Mouse (Mus musculus): ENCODE results near the gene Arl16. TPM values are rescaled to one million over a fixed set of nuclear protein-coding genes. Genes with fewer than 3 reads are reported as not detected.

Arl16 gene
- 53.0 TPM for polyA plus RNA-seq (2015; fragmentation: Illumina TruSeq; extraction: RNeasy Lipid Tissue Mini Kit (QIAGEN cat#74804); ENCODE audit: low read depth, low replicate concordance)

GRCm38 (mm10) chr11:120467051-120467735, at the start of gene Arl16:
Gene Arl16, minus strand, starts transcription at chr11:120467607.

DNA sequence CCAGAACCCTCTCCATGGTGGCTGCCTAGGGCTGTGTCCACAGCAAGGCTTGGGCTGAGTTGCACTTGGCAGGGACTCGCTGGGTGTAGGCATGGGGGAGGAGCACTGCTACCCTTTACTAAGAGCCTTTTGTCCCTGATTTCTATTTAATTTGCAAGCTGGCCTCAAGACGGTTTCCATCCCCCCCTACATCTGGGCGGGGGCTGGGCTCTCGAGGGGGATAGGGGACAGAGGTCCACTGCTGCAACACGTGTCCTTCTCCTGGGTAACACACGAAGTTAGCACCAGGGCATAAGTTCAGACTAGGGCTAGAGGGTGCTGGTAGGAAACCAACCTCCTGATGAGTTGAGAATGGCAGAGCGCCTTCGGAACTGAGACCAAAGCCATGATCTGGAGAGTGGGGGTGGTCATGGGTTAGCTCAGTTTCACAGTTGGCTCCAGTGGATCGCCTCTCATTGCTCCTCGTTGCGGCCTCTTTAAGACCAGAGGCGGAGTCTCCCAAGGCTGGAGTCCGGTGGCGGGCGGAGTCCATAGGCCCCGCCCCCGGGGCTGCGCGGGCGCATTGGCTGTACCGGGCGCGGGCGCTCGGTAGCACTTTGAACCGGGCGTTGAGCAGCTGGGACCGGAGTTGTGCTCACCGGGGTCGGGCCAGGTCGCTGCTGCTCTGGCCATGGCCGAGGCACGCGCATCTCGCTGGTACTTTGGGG, 24.1 kb upstream of the Arl16 start, which contains the start of gene Slc25a10:
Slc25a10 (plus strand) TSS at position 524 of the 707 bp plus-strand sequence.

GRCm38 (mm10) chr11:120484265-120484981, 17.0 kb upstream of the Arl16 start, which contains the start of gene Mrpl12:
Gene Mrpl12, plus strand, starts transcription at chr11:120484613.

DNA sequence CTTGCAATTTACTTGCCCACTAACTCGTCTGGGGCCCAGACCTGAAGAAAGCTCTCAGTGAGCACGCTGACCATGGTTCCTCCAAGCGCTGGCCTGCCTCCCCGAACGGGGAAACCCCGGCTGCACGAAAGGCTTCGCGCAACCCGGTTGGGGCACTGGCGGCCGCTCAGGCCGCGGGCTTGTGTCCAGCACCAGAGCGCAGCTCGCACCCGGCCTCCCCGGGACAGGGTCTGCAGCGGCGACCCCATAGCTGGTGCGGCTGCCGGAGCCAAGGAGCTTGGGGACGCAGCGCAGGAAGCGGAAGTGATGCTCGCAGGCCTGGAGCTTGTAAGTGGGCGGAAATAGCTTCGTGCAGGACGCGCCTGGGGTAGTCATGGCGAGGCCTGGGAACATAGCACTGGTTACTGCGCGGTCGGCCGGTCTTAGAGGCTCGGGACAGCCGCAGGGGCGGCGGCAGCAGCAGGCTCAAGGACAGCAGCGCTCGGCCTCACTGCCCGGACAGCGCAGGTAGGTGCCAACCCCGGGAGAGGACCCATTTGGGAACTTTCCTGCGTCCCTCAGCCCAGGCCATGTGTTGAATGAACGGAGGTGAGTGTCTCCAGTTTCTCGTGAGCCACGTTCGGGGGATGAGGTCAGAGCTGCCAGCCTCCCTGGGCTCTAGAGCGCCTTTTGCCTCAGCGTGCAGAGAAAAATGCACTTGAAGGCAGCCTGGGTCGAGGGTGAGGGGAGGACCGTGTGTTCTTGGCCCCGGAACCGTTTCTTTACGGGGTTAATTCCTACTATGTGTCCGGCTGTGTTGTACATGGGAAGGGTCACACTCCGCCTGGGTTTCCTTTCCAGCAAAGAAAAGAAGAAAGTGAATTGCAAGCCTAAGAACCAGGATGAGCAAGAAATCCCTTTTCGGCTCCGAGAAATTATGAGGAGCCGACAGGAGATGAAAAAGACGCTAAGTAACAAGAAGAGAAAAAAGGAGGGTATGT, 9.3 kb downstream of the Arl16 start, which contains the start of the genes Oxld1 and Ccdc137:
Oxld1 (minus strand) TSS at position 297 of the 980 bp plus-strand sequence.
Ccdc137 (plus strand) TSS at position 344 of the 980 bp plus-strand sequence.

DNA sequence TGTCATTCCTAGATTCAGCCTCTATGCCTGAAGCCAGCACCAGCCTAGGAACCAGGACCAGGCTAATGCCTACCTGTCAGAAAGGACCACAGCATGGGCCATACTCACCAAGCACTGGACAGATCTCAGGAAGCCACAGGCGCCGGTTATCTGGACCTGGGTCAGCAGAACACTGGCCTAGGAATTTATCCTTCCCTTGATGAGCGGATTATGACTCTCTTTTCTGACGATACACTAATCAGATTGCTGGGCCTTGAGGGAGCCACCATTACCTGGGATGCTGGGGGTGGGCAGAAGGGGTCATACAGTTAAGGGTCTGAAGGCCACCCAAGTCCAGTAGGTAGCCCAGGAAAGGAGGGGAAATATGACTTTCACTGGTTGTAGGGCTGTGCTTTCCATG, 14.1 kb downstream of the Arl16 start, which contains the start of gene Pde6g:
Pde6g (minus strand) TSS at position 195 of the 400 bp plus-strand sequence.

GRCm38 (mm10) chr11:120442344-120442743, 25.1 kb downstream of the Arl16 start, which contains the start of gene Tspan10:
Gene Tspan10, plus strand, starts transcription at chr11:120442644.

DNA sequence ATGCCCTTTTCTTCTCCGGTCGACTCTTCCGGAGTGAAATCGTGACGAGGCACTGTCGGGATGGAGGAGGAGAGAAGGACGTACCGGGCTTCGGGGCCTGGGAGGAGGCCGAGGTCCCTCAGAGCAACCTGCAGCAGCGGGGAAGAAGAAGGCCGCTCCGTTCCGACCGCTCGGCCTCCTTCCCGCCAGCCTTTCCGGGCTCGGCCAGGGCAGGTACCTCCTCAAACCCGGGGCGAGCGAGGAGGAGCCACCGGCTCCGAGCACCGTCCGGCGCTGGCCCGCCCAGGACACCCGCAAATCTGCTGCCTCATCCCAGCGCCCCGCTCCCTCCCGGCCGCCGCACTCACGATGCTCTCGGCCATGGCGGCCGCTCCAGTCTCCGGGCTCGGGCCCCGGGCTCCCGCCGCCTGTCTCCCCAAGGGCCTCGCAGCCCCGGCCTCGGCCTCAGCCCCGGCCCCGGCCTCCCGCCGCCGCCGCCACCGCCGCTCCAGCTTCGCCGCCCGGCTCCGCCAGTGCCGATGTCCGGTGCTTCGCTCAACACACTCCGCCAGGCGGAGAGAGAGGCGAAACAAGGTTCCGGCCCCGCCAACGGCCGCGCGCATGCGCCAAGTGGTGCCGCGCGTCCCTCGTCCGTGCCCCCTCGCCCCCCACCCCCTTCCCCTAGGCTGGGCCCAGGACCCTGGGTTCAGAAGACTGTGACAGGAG, 30.1 kb downstream of the Arl16 start, which contains the start of gene Nploc4:
Nploc4 (minus strand) TSS at position 557 of the 705 bp plus-strand sequence.

Other genes starting within 250 kb of the Arl16 start
- 9.7 TPM for gene Bahcc1, start 234.7 kb downstream of the Arl16 start, polyA plus RNA-seq (2015; fragmentation: Illumina TruSeq; extraction: RNeasy Lipid Tissue Mini Kit (QIAGEN cat#74804); ENCODE audit: low read depth, low replicate concordance)
- gene Actg1, start 119.1 kb downstream of the Arl16 start, polyA plus RNA-seq (2015; fragmentation: Illumina TruSeq; extraction: RNeasy Lipid Tissue Mini Kit (QIAGEN cat#74804); ENCODE audit: low read depth, low replicate concordance): 1,148 TPM
- gene Fscn2, start 106.1 kb downstream of the Arl16 start, polyA plus RNA-seq (2015; fragmentation: Illumina TruSeq; extraction: RNeasy Lipid Tissue Mini Kit (QIAGEN cat#74804); ENCODE audit: low read depth, low replicate concordance): not detected
- gene Faap100, start 88.8 kb downstream of the Arl16 start, polyA plus RNA-seq (2015; fragmentation: Illumina TruSeq; extraction: RNeasy Lipid Tissue Mini Kit (QIAGEN cat#74804); ENCODE audit: low read depth, low replicate concordance): 8.7 TPM
- gene Nploc4, start 29.9 kb downstream of the Arl16 start, polyA plus RNA-seq (2015; fragmentation: Illumina TruSeq; extraction: RNeasy Lipid Tissue Mini Kit (QIAGEN cat#74804); ENCODE audit: low read depth, low replicate concordance): 40.8 TPM
- not detected for gene Tspan10, start 25.0 kb downstream of the Arl16 start, polyA plus RNA-seq (2015; fragmentation: Illumina TruSeq; extraction: RNeasy Lipid Tissue Mini Kit (QIAGEN cat#74804); ENCODE audit: low read depth, low replicate concordance)
- not detected for gene Pde6g, start 14.1 kb downstream of the Arl16 start, polyA plus RNA-seq (2015; fragmentation: Illumina TruSeq; extraction: RNeasy Lipid Tissue Mini Kit (QIAGEN cat#74804); ENCODE audit: low read depth, low replicate concordance)
- gene Oxld1, start 9.5 kb downstream of the Arl16 start, polyA plus RNA-seq (2015; fragmentation: Illumina TruSeq; extraction: RNeasy Lipid Tissue Mini Kit (QIAGEN cat#74804); ENCODE audit: low read depth, low replicate concordance): 16.1 TPM
- 28.0 TPM for gene Ccdc137, start 9.5 kb downstream of the Arl16 start, polyA plus RNA-seq (2015; fragmentation: Illumina TruSeq; extraction: RNeasy Lipid Tissue Mini Kit (QIAGEN cat#74804); ENCODE audit: low read depth, low replicate concordance)
- 132 TPM for gene Mrpl12, start 17.0 kb upstream of the Arl16 start, polyA plus RNA-seq (2015; fragmentation: Illumina TruSeq; extraction: RNeasy Lipid Tissue Mini Kit (QIAGEN cat#74804); ENCODE audit: low read depth, low replicate concordance)
- 16.9 TPM for gene Slc25a10, start 24.2 kb upstream of the Arl16 start, polyA plus RNA-seq (2015; fragmentation: Illumina TruSeq; extraction: RNeasy Lipid Tissue Mini Kit (QIAGEN cat#74804); ENCODE audit: low read depth, low replicate concordance)
- gene Gcgr, start 63.1 kb upstream of the Arl16 start, polyA plus RNA-seq (2015; fragmentation: Illumina TruSeq; extraction: RNeasy Lipid Tissue Mini Kit (QIAGEN cat#74804); ENCODE audit: low read depth, low replicate concordance): not detected
- gene Mcrip1, start 82.1 kb upstream of the Arl16 start, polyA plus RNA-seq (2015; fragmentation: Illumina TruSeq; extraction: RNeasy Lipid Tissue Mini Kit (QIAGEN cat#74804); ENCODE audit: low read depth, low replicate concordance): 153 TPM
- gene Ppp1r27, start 83.5 kb upstream of the Arl16 start, polyA plus RNA-seq (2015; fragmentation: Illumina TruSeq; extraction: RNeasy Lipid Tissue Mini Kit (QIAGEN cat#74804); ENCODE audit: low read depth, low replicate concordance): not detected
- 124 TPM for gene P4hb, start 105.6 kb upstream of the Arl16 start, polyA plus RNA-seq (2015; fragmentation: Illumina TruSeq; extraction: RNeasy Lipid Tissue Mini Kit (QIAGEN cat#74804); ENCODE audit: low read depth, low replicate concordance)
- 289 TPM for gene Arhgdia, start 114.0 kb upstream of the Arl16 start, polyA plus RNA-seq (2015; fragmentation: Illumina TruSeq; extraction: RNeasy Lipid Tissue Mini Kit (QIAGEN cat#74804); ENCODE audit: low read depth, low replicate concordance)
- gene Alyref, start 130.8 kb upstream of the Arl16 start, polyA plus RNA-seq (2015; fragmentation: Illumina TruSeq; extraction: RNeasy Lipid Tissue Mini Kit (QIAGEN cat#74804); ENCODE audit: low read depth, low replicate concordance): 25.6 TPM
- gene Anapc11, start 130.8 kb upstream of the Arl16 start, polyA plus RNA-seq (2015; fragmentation: Illumina TruSeq; extraction: RNeasy Lipid Tissue Mini Kit (QIAGEN cat#74804); ENCODE audit: low read depth, low replicate concordance): 98.4 TPM
- not detected for gene Npb, start 140.9 kb upstream of the Arl16 start, polyA plus RNA-seq (2015; fragmentation: Illumina TruSeq; extraction: RNeasy Lipid Tissue Mini Kit (QIAGEN cat#74804); ENCODE audit: low read depth, low replicate concordance)
- gene Pcyt2, start 150.3 kb upstream of the Arl16 start, polyA plus RNA-seq (2015; fragmentation: Illumina TruSeq; extraction: RNeasy Lipid Tissue Mini Kit (QIAGEN cat#74804); ENCODE audit: low read depth, low replicate concordance): 141 TPM
- gene Sirt7, start 157.6 kb upstream of the Arl16 start, polyA plus RNA-seq (2015; fragmentation: Illumina TruSeq; extraction: RNeasy Lipid Tissue Mini Kit (QIAGEN cat#74804); ENCODE audit: low read depth, low replicate concordance): 53.0 TPM
- gene Mafg, start 166.0 kb upstream of the Arl16 start, polyA plus RNA-seq (2015; fragmentation: Illumina TruSeq; extraction: RNeasy Lipid Tissue Mini Kit (QIAGEN cat#74804); ENCODE audit: low read depth, low replicate concordance): 55.3 TPM
- gene Pycr1, start 176.2 kb upstream of the Arl16 start, polyA plus RNA-seq (2015; fragmentation: Illumina TruSeq; extraction: RNeasy Lipid Tissue Mini Kit (QIAGEN cat#74804); ENCODE audit: low read depth, low replicate concordance): 4.5 TPM
- gene Myadml2, start 180.6 kb upstream of the Arl16 start, polyA plus RNA-seq (2015; fragmentation: Illumina TruSeq; extraction: RNeasy Lipid Tissue Mini Kit (QIAGEN cat#74804); ENCODE audit: low read depth, low replicate concordance): 7.1 TPM
- gene Notum, start 193.6 kb upstream of the Arl16 start, polyA plus RNA-seq (2015; fragmentation: Illumina TruSeq; extraction: RNeasy Lipid Tissue Mini Kit (QIAGEN cat#74804); ENCODE audit: low read depth, low replicate concordance): 3.2 TPM
- gene Aspscr1, start 205.4 kb upstream of the Arl16 start, polyA plus RNA-seq (2015; fragmentation: Illumina TruSeq; extraction: RNeasy Lipid Tissue Mini Kit (QIAGEN cat#74804); ENCODE audit: low read depth, low replicate concordance): 41.6 TPM
- gene Cenpx, start 246.1 kb upstream of the Arl16 start, polyA plus RNA-seq (2015; fragmentation: Illumina TruSeq; extraction: RNeasy Lipid Tissue Mini Kit (QIAGEN cat#74804); ENCODE audit: low read depth, low replicate concordance): 31.9 TPM
- gene Lrrc45, start 246.3 kb upstream of the Arl16 start, polyA plus RNA-seq (2015; fragmentation: Illumina TruSeq; extraction: RNeasy Lipid Tissue Mini Kit (QIAGEN cat#74804); ENCODE audit: low read depth, low replicate concordance): 51.5 TPM

Measured in brain, adult 10 weeks (tissue).